Mouse (Mus musculus) kidney, embryonic 15.5 days (tissue): ENCODE results near the gene Trpm1. TPM values are rescaled to one million over a fixed set of nuclear protein-coding genes. Genes with fewer than 3 reads are reported as not detected.

Experiments used
- microRNA counts: library from miRNA; unstranded; fragments of <30 nt; microRNA quantifications from one replicate; lab custom pipeline; 2016
- microRNA-seq: library from miRNA; unstranded; fragments of <30 nt; microRNA quantifications from one replicate; pipeline ENCODE4, GENCODE M21; 2016
- polyA plus RNA-seq: library from polyadenylated mRNA; unstranded; fragments of >200 nt; fragmentation: Nextera tagmentation; extraction: Ambion mirVana; gene quantifications from 2 replicates; pipeline ENCODE4 v1.2.1, GENCODE M21; 2015

Trpm1 gene
- polyA plus RNA-seq, 1 experiment from 2014 or later, result not detected

MicroRNAs within 50 kb of the gene (microRNA counts, 519-probe panel; counts per million panel counts)
- 31.7 counts per million for microRNA mmu-miR-211 (lab: Ali Mortazavi, UCI)

Small RNAs within 50 kb of the gene (microRNA-seq; reads per million reads assigned to microRNA genes)
- gene Mir211 (0.74 reads per million), gene Mir6416 (not detected)

Other genes with a start within 250 kb of the Trpm1 start
- gene E030018B13Rik, start 237.0 kb upstream of the Trpm1 start, polyA plus RNA-seq, result 0.22 TPM in 1 of 2 replicates, not detected in the other
- gene Klf13, start 214.9 kb upstream of the Trpm1 start, polyA plus RNA-seq, result 21.8 and 23.3 TPM in 2 replicates
- 9.1 and 10.2 TPM in 2 replicates for gene Mtmr10, start 133.8 kb downstream of the Trpm1 start, polyA plus RNA-seq
- gene Fan1, start 220.3 kb downstream of the Trpm1 start, polyA plus RNA-seq, result 6.9 and 8.3 TPM in 2 replicates
- gene Mphosph10, start 238.4 kb downstream of the Trpm1 start, polyA plus RNA-seq, result 43.1 and 43.2 TPM in 2 replicates
- gene Mcee, start 238.8 kb downstream of the Trpm1 start, polyA plus RNA-seq, result 94.4 and 97.5 TPM in 2 replicates